Mouse (Mus musculus) heart, adult 8-10 months (tissue): ENCODE results near the gene Nsf. TPM values are rescaled to one million over a fixed set of nuclear protein-coding genes. Genes with fewer than 3 reads are reported as not detected.
"Not testable (repeated sequence)": the region's sequence is repeated elsewhere in the genome, so short reads cannot be mapped to it uniquely, and the experiment has no call there.

Source experiments
- DNase-seq: peaks from one replicate; pipeline ENCODE4 v3.0.0; 2022; ENCODE audit warnings: low spot score
- total RNA-seq, 4 experiments: library from RNA; stranded (reverse); gene quantifications; 2 replicates each; pipeline ENCODE4 v1.2.4; 2022

The Nsf gene
- total RNA-seq, result 10 to 100 TPM; 23.1 to 31.5 (median 27.0) TPM

GRCm38 (mm10) chr11:103953896-103954292 lies at the start of gene Nsf:
Gene Nsf, minus strand, starts transcription at chr11:103954056.
- DNase-seq, result peak; percentile 81

GRCm38 (mm10) chr11:104003397-104003796 lies 49.5 kb upstream of the Nsf start:
- DNase-seq, result no peak

GRCm38 (mm10) chr11:104002191-104002590 lies 48.3 kb upstream of the Nsf start:
- DNase-seq, result no peak

- no peak for DNase-seq
Measured at GRCm38 (mm10) chr11:104001395-104001955, 47.6 kb upstream of the Nsf start.

GRCm38 (mm10) chr11:104000667-104001394 lies 47.0 kb upstream of the Nsf start:
- DNase-seq, result peak; percentile 31

GRCm38 (mm10) chr11:103998737-103999136 lies 44.9 kb upstream of the Nsf start:
- no peak for DNase-seq

GRCm38 (mm10) chr11:103997385-103997784 lies 43.5 kb upstream of the Nsf start:
- DNase-seq, result peak; percentile 26

GRCm38 (mm10) chr11:103992638-103993037 lies 38.8 kb upstream of the Nsf start:
- no peak for DNase-seq

- not testable (repeated sequence) for DNase-seq
Measured at GRCm38 (mm10) chr11:103990049-103990557, 36.2 kb upstream of the Nsf start.

GRCm38 (mm10) chr11:103987423-103987822 lies 33.6 kb upstream of the Nsf start:
- peak; percentile 64 for DNase-seq

GRCm38 (mm10) chr11:103984067-103984466 lies 30.2 kb upstream of the Nsf start:
- DNase-seq, result no peak

- no peak for DNase-seq
Measured at GRCm38 (mm10) chr11:103981826-103982225, 28.0 kb upstream of the Nsf start.

GRCm38 (mm10) chr11:103979381-103979780 lies 25.5 kb upstream of the Nsf start:
- no peak for DNase-seq

- DNase-seq, result no peak
Measured at GRCm38 (mm10) chr11:103970876-103971275, 17.0 kb upstream of the Nsf start.

GRCm38 (mm10) chr11:103969278-103969677 lies 15.4 kb upstream of the Nsf start:
- no peak for DNase-seq

GRCm38 (mm10) chr11:103967106-103967735 lies 13.4 kb upstream of the Nsf start:
- no peak for DNase-seq

- DNase-seq, result no peak
Measured at GRCm38 (mm10) chr11:103956866-103957265, 3.0 kb upstream of the Nsf start.

GRCm38 (mm10) chr11:103953032-103953895 lies 592 bp downstream of the Nsf start:
- DNase-seq, result peak; percentile 30

- no peak for DNase-seq
Measured at GRCm38 (mm10) chr11:103952635-103953031, 1.2 kb downstream of the Nsf start.

GRCm38 (mm10) chr11:103951106-103951505 lies 2.8 kb downstream of the Nsf start:
- no peak for DNase-seq

- DNase-seq, result no peak
Measured at GRCm38 (mm10) chr11:103948952-103949351, 4.9 kb downstream of the Nsf start.

GRCm38 (mm10) chr11:103942740-103943139 lies 11.1 kb downstream of the Nsf start:
- DNase-seq, result no peak
